Mouse (Mus musculus) monocyte, adult 5-6 weeks (primary cell): ENCODE measurements at regions not wholly inside any gene's neighbourhood (a gene's known extent, or its start where the extent isn't known, plus 50 kb on each side); places are given as distances from the start of the nearest gene placed in this dataset.

Experiments
- ATAC-seq: fragments of 153-309, 156-312 bp; replicated peaks from 2 replicates; pipeline ENCODE4 v1.8.0; 2017; ENCODE audit warnings: mild to moderate bottlenecking; ENCODE audit not compliant: low TSS enrichment, insufficient number of reproducible peaks, severe bottlenecking, poor library complexity, low FRiP score

- no peak for ATAC-seq
These were observed 91.8 kb upstream of the Dhrs4 start for GRCm38 (mm10) chr14:55386773-55387172.

- no peak for ATAC-seq
These were observed 91.2 kb upstream of the Dhrs4 start for GRCm38 (mm10) chr14:55387378-55387777.

- peak; percentile 59; the same call in 1 of the 2 replicates for ATAC-seq
These were observed 86.2 kb upstream of the Dhrs4 start for GRCm38 (mm10) chr14:55392390-55392789.

GRCm38 (mm10) chr14:55406146-55406545 is 72.4 kb upstream of the Dhrs4 start:
- ATAC-seq = no peak
